Mouse (Mus musculus): Measurements from ENCODE around the gene Zbtb16. TPM values are rescaled to one million over a fixed set of nuclear protein-coding genes. Genes with fewer than 3 reads are reported as not detected.

The Zbtb16 gene
- total and polyA plus RNA-seq, 3 experiments = 0.04 to 0.72 TPM; not detected in 1

GRCm38 (mm10) chr9:48813960-48814880, 21.8 kb downstream of the Zbtb16 start (continued):
- TF ChIP-seq POLR2AphosphoS5 (IDR thresholded peaks at IDR 0.05; ENCODE audit: borderline replicate concordance, low read depth, low read length) (no peak), ZMIZ1 (IDR thresholded peaks at IDR 0.05; ENCODE audit: low read depth, low read length) (no peak), HCFC1 (IDR thresholded peaks at IDR 0.05; ENCODE audit: low read depth, low read length) (no peak), CHD2 (IDR thresholded peaks at IDR 0.05; ENCODE audit: low read length) (no peak), ETS1 (IDR thresholded peaks at IDR 0.05; ENCODE audit: low read depth, low read length) (peak; percentile 92; the same call in 1 of the 2 replicates)

GRCm38 (mm10) chr9:48812352-48812751, 23.7 kb downstream of the Zbtb16 start:
- Histone ChIP-seq H3K4me1 (ENCODE audit: control insufficient read depth in 1 of 2, insufficient read depth in 2 of 2, low read length in 2 of 2) (peaks cover 11 to 35% of the 10 kb centered on the region in 2 experiments), H3K27me3 (ENCODE audit: control insufficient read depth in 1 of 2, insufficient read depth in 2 of 2, low read length in 2 of 2) (no peaks in the 10 kb centered on the region), H3K36me3 (ENCODE audit: control insufficient read depth in 1 of 2, insufficient read depth in 2 of 2, low read length in 2 of 2) (peaks cover 0 to 31% of the 10 kb centered on the region in 2 experiments; a peak in 2 of 4 replicates), H3K4me3 (ENCODE audit: control insufficient read depth in 1 of 2, insufficient read depth in 1 of 2, low read depth in 2 of 2, low read length in 2 of 2) (no peak overlapping the region), H3K79me2 (ENCODE audit: control insufficient read depth, insufficient read depth, low read length, poor library complexity) (no peaks in the 10 kb centered on the region; the same call in 1 of the 2 replicates), H3K9ac (ENCODE audit: control insufficient read depth, low read depth, low read length, poor library complexity, severe bottlenecking) (no peak overlapping the region), H3K9me3 (replicated peaks; ENCODE audit: insufficient read depth, low read length) (no peaks in the 10 kb centered on the region), H3K27ac (ENCODE audit: control insufficient read depth, low read depth, low read length) (no peak overlapping the region)
- no peak for DNase-seq (ENCODE audit: low read depth, low spot score)
- TF ChIP-seq UBTF (IDR thresholded peaks at IDR 0.05; ENCODE audit: borderline replicate concordance, insufficient read depth, low read depth, low read length) = no peak
- no peak for TF ChIP-seq POLR2AphosphoS5 (IDR thresholded peaks at IDR 0.05; ENCODE audit: borderline replicate concordance, low read depth, low read length)
- TF ChIP-seq GABPA (IDR thresholded peaks at IDR 0.05; ENCODE audit: low read depth, low read length) = no peak
- TF ChIP-seq RAD21 (IDR thresholded peaks at IDR 0.05; ENCODE audit: low read depth, low read length) = no peak
- TF ChIP-seq POLR2A (IDR thresholded peaks at IDR 0.05; ENCODE audit: control insufficient read depth in 1 of 2, insufficient read depth in 1 of 2, low read depth in 1 of 2, low read length in 2 of 2, poor library complexity in 1 of 2) = no peak
- TF ChIP-seq CTCF (IDR thresholded peaks at IDR 0.05 in 2 of 3, conservative IDR thresholded peaks at IDR 0.05 in 1 of 3; ENCODE audit: control insufficient read depth in 1 of 3, insufficient read depth in 1 of 3, low read depth in 2 of 3, low read length in 3 of 3, poor library complexity in 1 of 3, severe bottlenecking in 1 of 3) = no peak
- no peak for TF ChIP-seq ZKSCAN1 (IDR thresholded peaks at IDR 0.05; ENCODE audit: low read depth, low read length)
- no peak for TF ChIP-seq ZNF384 (IDR thresholded peaks at IDR 0.05; ENCODE audit: low read depth, low read length)
- TF ChIP-seq MEF2A (IDR thresholded peaks at IDR 0.05; ENCODE audit: extremely low read depth, insufficient replicate concordance, low read depth, low read length, poor library complexity, severe bottlenecking) = no peak
- no peak for TF ChIP-seq POLR2AphosphoS2 (IDR thresholded peaks at IDR 0.05; ENCODE audit: low read length)
- TF ChIP-seq TBP (IDR thresholded peaks at IDR 0.05; ENCODE audit: low read depth, low read length) = no peak
- no peak for TF ChIP-seq MAX (IDR thresholded peaks at IDR 0.05; ENCODE audit: low read length)
- TF ChIP-seq RCOR1 (IDR thresholded peaks at IDR 0.05; ENCODE audit: low read depth, low read length) = no peak
- TF ChIP-seq BHLHE40 (IDR thresholded peaks at IDR 0.05; ENCODE audit: borderline replicate concordance, low read depth, low read length) = no peak
- TF ChIP-seq SIN3A (IDR thresholded peaks at IDR 0.05; ENCODE audit: low read length) = no peak
- no peak for TF ChIP-seq SMC3 (IDR thresholded peaks at IDR 0.05; ENCODE audit: low read depth, low read length)
- no peak for TF ChIP-seq EP300 (IDR thresholded peaks at IDR 0.05; ENCODE audit: low read depth in 1 of 2, low read length in 2 of 2)
- TF ChIP-seq KAT2A (conservative IDR thresholded peaks at IDR 0.05; ENCODE audit: low read depth, low read length) = no peak
- no peak for TF ChIP-seq MAZ (IDR thresholded peaks at IDR 0.05; ENCODE audit: low read depth, low read length)
- TF ChIP-seq ELF1 (IDR thresholded peaks at IDR 0.05; ENCODE audit: low read depth, low read length) = no peak
